Mouse (Mus musculus): ENCODE measurements around the gene Scn9a.

The Scn9a gene

GRCm38 (mm10) chr2:66634580-66635359 lies at the start of gene Scn9a:
Gene Scn9a, minus strand, starts transcription at chr2:66634962.
- DNase-seq = peak; percentile 44 to 58

- no peak for DNase-seq
These were observed 27.2 kb upstream of the Scn9a start for GRCm38 (mm10) chr2:66661988-66662387.

- DNase-seq = no peak
These were observed 21.7 kb upstream of the Scn9a start for GRCm38 (mm10) chr2:66656430-66656829.

- DNase-seq = peak in 1 of 2 experiments; percentile 11
These were observed 20.7 kb upstream of the Scn9a start for GRCm38 (mm10) chr2:66655431-66655830.

GRCm38 (mm10) chr2:66644384-66644783 lies 9.6 kb upstream of the Scn9a start:
- DNase-seq = peak in 1 of 2 experiments; percentile 19

- DNase-seq = no peak
These were observed 2.0 kb downstream of the Scn9a start for GRCm38 (mm10) chr2:66632728-66633127.

- DNase-seq = no peak
These were observed 23.7 kb downstream of the Scn9a start for GRCm38 (mm10) chr2:66611091-66611490.

- no peak for DNase-seq
These were observed 37.4 kb downstream of the Scn9a start for GRCm38 (mm10) chr2:66597313-66597712.

GRCm38 (mm10) chr2:66596145-66596544 lies 38.6 kb downstream of the Scn9a start:
- no peak for DNase-seq

GRCm38 (mm10) chr2:66590151-66590550 lies 44.6 kb downstream of the Scn9a start:
- DNase-seq = no peak

GRCm38 (mm10) chr2:66580026-66580808 lies 54.5 kb downstream of the Scn9a start:
- DNase-seq = no peak

GRCm38 (mm10) chr2:66548254-66548653 lies 86.5 kb downstream of the Scn9a start:
- no peak for DNase-seq

- peak in 1 of 2 experiments; percentile 4 for DNase-seq
These were observed 114.8 kb downstream of the Scn9a start for GRCm38 (mm10) chr2:66519966-66520365.

GRCm38 (mm10) chr2:66511424-66511823 lies 123.3 kb downstream of the Scn9a start:
- DNase-seq = no peak

- no peak for DNase-seq
These were observed 126.7 kb downstream of the Scn9a start for GRCm38 (mm10) chr2:66508032-66508431.

- DNase-seq = no peak
These were observed 127.1 kb downstream of the Scn9a start for GRCm38 (mm10) chr2:66507616-66508015.

- DNase-seq = no peak
These were observed 132.6 kb downstream of the Scn9a start for GRCm38 (mm10) chr2:66502158-66502557.

- no peak for DNase-seq
These were observed 140.2 kb downstream of the Scn9a start for GRCm38 (mm10) chr2:66494556-66494955.

- no peak for DNase-seq
These were observed 156.4 kb downstream of the Scn9a start for GRCm38 (mm10) chr2:66478395-66478794.

GRCm38 (mm10) chr2:66473181-66473822 lies 161.5 kb downstream of the Scn9a start:
- peak in 1 of 2 experiments; percentile 14 for DNase-seq

GRCm38 (mm10) chr2:66465484-66465883 lies 169.3 kb downstream of the Scn9a start:
- DNase-seq = no peak

GRCm38 (mm10) chr2:66464874-66465458 lies 169.8 kb downstream of the Scn9a start:
- no peak for DNase-seq

- peak in 1 of 2 experiments; percentile 5 for DNase-seq
These were observed 170.8 kb downstream of the Scn9a start for GRCm38 (mm10) chr2:66463916-66464315.

Data from cerebellum, postnatal 25 days (tissue).